Mouse (Mus musculus) embryo, embryonic 11.5 days (tissue): ENCODE results near the gene Ralgds.
"Not testable (repeated sequence)": the region's sequence is repeated elsewhere in the genome, so short reads cannot be mapped to it uniquely, and the experiment has no call there.

Experiments
- DNase-seq: peaks from one replicate; pipeline ENCODE4 v3.0.0-alpha.2; 2012; ENCODE audit warnings: low read depth, low spot score

The Ralgds gene

DNA sequence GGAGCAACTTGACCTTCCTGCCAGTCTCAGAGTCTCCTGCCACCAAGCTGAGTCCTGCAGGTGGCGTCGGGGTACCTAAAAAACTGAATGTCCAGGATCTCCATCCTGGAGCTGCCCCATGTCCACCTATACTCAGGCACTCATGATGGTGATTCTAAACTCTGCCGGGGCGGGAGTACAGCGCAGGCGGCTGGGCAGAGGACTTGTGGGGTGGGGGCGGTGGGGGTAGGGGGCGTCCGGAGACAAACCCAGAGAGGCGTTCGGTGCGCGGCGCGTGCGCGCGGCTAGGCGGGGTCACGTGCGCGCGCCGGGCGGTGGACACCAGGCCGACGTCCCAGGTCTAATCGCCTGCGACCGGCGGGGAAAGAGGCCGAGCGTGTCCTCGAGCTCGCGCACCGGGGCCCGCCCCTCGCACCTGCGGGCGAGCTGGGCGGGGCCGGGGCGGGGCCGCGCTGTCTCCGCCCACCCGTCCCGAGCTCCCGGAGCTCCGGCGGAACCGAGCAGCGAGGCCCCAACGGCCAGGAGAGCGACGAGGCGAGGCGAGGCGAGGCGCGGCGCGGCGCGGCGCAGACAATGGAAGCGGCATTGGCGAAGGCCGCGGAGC, at the start of gene Ralgds:
TSS of gene Ralgds (plus strand) at position 328 of the 604 bp plus-strand sequence.
- DNase-seq: no peak

DNA sequence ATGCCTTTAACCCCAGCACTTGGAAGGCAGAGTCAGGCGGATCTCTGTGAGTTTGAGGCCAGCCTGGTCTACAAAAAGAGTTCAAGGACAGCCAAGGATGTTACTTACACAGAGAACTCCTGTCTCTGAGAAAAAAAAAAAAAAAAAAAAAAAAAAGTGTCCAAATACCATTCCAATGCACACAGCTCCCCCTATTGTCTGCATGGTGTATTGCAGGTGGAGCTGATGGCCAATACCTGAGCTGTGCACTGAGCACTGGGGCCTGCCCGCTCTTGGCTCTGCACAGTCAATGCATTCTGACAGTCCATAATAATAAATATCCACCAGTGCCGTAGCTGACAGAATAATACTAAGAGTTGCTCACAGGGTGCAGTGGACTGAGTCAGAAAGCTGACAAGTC, 49.0 kb upstream of the Ralgds start:
- DNase-seq: peak; percentile 26

DNA sequence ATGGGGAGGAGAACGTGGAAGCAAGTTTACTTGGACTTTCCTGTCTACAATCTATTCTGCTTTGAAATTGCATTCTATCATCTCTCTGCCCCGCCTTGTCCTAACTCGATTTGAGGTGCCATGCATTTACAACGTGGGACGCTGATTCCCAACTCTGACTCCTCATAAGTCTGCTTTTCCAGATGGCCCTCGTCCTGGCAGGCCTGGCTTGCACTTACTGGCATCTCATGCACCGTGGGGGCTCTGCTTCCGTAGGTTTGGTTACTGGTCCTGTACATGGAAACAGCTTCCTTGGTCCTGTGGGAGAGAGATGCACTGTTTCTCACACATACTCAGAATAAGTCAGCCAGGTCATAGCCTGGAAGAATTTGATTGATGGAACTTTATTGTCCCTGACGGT, 48.0 kb upstream of the Ralgds start:
- no peak for DNase-seq

DNA sequence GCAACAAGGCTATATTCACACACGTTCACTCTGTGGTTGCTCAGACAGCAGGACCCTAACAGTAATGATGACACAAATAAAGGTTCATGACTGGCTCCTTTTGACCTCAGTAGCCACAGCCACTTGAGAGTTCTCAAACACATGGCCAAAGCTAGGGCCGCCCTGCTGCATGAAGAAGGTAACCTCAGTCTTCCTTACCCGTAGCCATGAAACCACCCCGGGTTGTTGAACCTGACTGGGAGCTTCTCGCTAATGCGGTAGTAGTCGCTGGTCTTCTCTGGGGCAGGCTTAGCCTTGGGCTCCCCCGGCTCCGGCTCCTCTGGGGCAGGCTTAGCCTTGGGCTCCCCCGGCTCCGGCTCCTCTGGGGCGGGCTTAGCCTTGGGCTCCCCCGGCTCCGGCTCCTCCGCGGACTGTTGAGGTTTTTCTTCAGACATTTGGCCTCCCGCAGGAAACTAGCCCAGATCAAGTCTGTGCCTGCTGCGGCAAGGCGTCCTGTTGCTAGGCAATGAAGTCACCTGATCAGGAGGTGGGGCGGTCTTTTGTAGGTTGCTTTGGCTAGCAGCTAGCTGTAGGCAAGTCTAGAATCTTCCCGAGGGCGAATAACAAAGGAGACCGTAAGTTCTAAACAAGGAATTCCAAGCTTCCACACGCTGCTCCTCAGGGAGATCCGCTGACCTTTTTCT, 46.9 kb upstream of the Ralgds start, which contains the start of gene 1700007K13Rik:
TSS of gene 1700007K13Rik (minus strand) at position 497 of the 683 bp plus-strand sequence.
- peak; percentile 51 for DNase-seq

DNA sequence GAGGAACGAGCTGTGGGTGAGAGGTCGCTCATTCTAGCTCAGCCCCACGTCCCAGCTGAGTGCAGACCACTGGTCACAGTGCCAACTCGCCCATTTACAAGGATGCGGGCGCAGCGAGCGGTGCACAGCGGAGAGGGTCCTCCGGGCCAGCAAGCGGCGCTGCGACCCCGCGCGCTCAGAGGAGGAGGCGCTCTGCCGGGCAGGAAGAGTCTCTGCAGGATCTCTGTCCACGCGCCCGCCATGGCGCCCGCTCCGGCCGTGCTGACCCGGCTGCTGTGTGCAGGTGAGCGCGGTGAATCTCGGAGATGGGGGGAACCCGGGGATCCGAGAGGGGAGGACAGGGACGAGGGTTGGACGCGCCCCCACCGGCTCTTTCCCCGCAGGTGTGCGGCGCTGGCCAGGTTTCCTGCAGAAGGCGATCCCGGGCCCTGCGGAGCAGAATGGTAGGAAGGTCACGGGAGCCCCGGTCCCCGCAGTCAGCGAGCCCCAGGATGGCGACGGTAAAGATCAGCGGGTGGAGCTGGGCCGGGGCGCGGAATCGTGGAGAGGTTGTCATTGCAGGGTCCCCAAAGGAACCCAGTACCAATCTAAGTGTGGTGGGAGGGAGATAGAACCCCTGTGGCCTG, 45.0 kb upstream of the Ralgds start, which contains the start of gene Mrps2:
TSS of gene Mrps2 (plus strand) at position 207 of the 626 bp plus-strand sequence.
- peak; percentile 82 for DNase-seq

DNA sequence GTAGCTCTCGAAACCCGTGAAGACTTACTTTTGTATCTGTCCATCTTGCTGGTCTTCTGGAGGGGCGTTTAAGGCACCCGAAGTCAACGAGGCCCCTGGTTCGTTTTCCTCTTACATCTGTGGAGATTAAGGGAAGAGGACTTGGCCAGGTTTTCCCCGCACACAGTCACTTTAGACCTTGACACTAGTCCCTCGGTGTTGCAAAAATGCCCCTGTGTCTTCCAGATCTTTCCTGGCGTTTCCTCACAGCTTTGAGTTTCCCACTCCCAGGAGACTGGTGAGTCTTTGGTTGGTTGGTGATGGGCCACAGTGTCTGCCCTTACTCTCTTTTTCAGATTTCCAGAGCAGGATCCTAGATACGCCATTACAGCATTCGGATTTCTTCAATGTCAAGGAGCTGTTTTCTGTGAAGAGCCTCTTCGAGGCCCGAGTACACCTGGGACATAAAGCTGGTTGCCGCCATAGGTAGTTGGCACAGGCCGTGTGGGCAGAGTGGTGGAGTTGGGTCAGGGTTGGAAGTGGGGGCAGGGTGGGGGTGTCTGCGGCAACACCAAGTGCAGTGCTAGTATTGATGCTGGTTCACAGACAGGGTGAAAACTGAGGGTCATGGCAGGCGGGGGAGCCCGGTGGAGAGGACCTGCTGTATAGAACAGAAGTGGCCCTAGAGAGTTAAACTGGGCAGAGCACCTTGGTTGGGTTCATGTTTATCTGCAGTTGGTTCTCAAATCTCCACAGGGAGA, 44.3 kb upstream of the Ralgds start:
- DNase-seq: no peak

DNA sequence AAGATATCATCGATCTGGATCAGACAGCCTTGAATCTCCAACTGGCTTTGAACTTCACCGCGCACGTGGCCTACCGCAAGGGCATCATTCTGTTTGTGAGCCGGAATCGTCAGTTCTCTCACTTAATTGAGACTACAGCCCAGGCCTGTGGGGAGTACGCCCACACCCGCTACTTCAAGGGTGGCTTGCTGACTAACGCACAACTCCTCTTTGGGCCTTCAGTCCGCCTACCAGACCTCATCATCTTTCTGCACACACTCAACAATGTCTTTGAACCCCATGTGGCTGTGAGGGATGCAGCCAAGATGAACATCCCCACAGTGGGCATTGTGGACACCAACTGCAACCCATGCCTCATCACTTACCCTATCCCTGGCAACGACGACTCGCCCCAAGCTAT, 43.5 kb upstream of the Ralgds start:
- DNase-seq: no peak

DNA sequence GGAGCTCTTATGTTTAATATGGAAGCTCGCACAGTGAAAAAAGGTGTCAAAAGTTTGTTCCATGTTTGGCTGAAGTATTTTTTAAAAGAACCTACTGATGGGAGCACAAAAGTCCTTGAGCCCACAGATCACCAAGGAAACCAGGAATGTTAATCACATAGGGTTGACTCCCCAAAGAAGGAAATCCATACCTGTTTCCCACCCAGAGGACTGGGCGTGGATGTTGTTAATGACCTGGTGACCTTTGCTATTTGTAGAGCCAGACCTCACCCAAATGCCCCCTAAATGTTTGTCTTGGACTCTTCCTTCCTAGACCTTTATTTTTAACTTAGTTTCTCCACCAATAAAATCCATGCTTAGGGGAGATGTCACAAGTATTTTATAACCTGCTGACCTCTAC, 42.3 kb upstream of the Ralgds start:
- no peak for DNase-seq

DNA sequence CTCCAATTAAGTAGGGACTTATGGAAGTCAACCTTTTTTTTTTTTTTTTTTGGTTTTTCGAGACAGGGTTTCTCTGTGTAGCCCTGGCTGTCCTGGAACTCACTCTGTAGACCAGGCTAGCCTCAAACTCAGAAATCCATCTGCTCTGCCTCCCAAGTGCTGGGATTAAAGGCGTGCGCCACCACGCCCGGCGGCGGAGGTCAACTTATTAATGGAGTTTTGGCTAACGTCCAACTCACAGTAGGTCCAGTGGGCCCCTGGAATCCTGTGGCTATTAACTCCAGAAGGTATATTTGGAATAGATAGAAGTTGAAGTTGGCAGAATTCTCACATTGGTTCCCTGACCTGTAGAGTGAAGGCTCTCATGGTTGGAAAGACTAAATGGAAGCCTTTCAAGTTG, 40.9 kb upstream of the Ralgds start:
- DNase-seq: not testable (repeated sequence)

DNA sequence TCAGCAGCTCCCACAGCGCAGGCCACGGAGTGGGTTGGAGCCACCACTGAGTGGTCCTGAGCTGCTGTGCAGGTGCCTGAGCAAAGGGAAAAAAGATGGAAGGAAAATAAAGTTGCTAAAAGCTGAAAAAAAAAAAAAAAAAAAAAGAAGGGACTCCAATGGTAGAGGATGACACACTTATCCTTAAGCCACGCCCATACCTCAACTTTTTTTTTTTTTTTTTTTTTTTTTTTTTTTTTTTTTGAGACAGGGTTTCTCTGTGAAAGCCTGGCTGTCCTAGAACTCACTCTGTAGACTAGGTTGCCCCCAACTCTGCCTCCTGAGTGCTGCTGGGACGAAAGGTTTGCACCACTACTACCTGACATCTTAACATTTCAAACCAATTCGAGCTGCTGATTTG, 34.9 kb upstream of the Ralgds start:
- DNase-seq: not testable (repeated sequence)

DNA sequence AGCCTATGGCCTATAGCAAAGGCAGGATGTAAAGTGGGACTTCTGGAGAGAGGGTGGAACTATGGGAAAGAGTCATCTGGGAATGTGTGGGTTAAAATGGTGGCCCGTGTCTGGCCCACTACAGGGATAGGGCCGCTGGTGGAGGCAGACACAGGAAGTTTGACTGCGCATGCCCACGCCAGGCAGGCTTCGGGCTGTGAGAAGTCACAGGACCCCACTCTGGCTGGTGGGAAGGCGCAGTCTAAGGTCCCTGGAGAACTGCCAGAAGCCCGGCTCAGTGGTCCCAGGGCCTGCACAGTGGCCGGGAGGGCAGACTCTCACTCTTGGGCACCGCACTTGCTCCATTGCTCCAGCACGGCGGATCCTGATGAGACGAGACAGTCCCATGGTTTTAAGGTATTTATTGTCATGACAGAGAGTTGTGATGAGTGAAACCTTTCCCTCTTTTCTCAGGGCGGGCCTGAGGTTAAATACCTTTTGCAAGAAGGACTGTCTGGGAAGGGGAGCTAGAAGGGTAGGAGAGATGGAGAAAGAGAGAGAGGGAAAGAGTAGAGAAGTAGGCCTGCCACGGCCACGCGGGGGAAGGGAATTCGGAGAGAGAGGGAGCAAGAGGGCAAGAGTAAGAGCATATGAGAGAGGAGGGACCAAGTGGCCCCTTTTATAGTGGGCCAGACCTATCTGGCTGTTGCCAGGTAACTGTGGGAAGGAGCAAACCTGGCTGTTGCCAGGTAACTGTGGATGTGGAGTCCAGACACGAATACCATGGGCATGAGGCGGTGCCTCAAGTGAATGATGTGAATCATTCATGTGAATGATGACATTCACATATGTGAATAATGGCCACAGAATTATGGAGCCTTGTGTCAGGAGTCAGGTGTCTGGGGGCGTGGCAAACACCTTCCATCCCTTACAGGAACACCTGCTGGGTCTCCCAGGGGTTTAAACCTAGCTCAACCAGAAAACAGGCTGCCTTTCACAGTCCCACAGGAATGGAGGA, 33.4 kb upstream of the Ralgds start:
- no peak for DNase-seq

DNA sequence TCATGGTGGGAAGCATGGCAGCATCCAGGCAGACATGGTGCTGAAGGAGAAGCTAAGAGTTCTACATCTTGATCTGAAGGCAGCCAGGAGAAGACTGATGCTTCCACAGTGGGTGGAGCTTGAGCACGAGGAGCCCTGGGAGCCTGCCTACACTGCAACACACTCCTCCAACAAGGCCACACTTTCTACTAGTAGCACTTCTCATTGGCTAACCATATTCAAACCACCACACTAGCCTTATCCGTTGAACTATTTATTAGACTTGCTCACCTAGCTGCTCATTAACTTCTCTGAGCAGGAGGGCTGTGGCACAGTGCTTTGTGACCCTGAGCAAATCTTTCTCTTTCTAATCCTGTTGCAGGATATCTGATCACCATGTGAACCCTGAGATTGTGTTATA, 29.1 kb upstream of the Ralgds start:
- DNase-seq: no peak

DNA sequence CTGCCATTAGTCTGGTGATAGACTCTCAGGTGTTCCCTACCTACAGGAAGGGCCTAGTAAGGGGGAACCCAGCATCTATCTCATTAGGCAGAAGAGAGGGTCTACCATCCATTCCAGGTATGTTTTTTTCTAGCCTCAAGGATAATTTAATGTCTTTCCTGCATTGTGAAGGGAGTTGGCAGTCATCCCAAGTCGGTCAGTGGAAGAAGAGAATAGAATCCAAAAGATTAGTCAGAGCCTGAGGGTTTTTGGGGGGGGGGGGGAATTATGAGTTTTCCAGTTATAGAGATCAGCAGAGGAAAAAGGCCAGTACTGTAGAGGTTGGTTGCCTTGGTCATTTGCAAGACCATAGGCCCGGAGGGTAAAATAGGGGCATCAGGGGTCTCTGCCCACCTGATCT, 18.4 kb upstream of the Ralgds start:
- no peak for DNase-seq

DNA sequence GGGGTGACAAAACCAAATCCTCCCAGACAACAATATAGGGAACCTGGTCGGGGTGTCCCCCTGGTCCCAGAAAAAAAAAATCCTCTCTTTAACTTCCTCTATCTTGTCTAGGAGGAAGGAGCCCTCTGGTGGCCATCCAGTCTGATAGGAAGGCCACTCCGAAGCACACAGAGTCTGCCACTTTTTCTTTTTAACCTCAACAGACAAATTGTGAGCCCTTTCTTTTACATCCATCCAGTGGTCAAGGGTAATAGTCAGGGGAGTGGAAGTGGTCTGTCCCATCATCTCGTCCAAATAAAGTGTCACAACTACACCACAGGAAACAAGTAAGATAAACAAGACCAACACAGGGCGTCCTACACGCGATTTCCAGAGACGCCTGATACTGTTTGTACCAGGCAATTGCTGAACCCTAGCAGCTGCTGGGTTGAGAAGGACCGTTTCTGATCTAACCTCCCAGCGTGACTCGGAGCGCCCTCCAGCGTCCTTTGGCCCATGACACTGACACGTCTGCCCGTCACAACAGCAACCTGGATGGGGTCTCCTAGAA, 17.6 kb upstream of the Ralgds start:
- no peak for DNase-seq

DNA sequence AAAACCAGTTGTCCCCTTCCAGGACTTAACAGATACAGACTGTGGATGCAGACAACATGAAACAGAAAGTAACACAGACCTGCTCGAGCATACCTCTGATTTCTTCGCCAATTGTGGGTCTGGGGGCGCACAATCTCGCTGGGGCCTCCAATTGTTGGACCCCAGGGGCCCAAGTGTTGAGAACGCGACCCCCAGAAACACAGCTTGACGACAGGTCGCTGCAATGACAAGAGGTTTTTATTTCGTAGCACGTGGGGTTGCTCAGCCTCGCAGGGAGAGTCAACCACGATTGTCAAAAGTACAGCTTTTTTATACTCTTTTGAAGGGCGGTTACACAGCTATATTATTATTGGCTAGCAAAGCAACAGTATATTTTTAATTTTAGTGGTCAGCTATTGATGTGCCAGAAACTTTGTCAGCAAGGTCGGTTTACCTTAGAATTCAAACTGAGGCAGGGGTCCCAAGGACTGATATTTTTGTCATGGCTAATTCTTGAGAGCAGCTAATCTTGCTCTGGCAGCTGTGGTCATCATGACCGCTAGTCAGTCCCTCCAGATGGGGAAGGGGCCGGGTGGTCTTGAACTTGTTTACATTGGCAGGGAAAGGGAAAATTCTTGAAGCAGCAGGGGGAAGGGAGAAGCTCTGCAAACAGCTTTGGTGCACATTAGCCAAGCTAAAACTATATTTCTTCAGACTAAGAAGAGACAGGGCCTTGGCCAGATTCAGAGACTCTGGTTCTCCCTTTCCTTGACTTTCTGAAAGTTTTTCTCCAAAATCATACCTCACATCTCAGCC, 16.9 kb upstream of the Ralgds start:
- DNase-seq: no peak

DNA sequence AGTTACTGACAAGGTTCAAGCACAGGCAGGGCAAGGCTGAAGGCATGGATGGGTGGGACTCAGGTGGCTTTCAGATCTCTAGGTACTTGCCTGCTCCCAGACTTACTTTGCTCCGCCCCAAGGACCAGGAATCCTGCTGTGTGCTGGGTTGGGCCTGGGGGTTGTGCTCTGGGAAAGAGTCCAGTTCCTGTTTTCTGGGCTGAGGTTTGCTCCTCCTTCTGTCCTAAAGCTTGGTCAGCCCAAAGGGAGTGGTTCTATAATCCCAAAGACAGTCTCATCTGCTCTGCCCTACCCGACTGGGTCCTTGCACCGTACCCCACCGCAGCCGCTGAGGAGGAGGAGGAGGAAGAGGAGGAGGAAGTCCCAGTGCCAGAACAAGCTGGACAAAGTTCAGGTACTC, 16.3 kb upstream of the Ralgds start, which contains the start of gene Gbgt1:
TSS of gene Gbgt1 (plus strand) at position 221 of the 400 bp plus-strand sequence.
- no peak for DNase-seq

DNA sequence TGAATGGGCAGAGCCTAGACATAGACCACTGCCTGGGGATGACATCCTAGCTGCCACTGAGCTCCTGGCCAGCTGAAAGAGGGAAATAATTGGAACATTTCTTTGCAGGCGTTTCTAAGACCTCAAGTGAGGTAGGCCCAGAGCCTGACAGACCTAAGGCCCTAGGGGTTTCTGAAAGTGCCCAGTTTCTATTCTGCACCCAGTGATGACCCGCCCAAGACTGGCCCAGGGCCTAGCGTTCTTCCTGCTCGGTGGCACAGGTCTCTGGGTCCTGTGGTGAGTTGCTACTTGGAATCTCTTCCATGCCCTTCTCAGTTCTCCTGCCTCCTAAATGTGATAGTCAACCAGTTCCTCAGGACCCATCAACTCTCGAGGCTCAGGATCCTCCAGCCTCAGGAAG, 15.4 kb upstream of the Ralgds start:
- no peak for DNase-seq

DNA sequence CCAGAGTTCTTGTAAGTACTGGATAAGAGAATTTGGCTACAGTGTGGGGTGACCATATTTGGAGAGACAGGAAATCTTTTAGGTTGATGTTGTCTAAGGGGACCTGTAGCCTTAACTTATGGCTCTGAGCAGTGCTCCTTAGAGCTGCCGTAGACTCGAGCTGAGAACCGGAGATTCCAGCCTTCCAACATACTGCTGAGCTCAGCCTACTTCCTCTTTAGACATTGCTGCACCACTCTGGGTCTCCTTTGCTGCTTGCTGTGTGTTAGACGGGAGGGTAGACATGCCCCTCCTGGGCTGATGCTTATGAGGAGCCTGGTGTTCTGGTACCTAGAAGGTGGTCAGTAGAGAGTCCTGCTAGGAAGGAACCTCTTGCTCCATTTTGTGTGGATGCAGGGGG, 14.5 kb upstream of the Ralgds start:
- DNase-seq: no peak

DNA sequence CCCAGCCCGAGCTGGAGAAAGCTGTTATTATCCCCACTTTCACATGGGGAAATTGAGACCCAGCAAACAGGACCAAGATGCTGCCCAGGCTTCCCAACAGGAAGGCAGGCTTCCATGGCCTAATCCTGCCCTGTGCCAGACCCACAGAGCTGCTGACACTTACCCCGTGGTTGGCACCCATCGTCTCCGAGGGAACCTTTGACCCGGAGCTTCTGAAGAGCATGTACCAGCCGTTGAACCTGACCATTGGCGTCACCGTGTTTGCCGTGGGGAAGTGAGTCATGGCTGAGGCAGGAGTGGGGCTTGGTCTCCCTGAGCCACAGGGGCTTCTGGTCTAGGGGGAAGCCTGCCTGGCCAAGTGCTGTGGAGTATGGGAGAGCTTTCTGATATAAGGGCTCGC, 9.9 kb upstream of the Ralgds start:
- DNase-seq: no peak

DNA sequence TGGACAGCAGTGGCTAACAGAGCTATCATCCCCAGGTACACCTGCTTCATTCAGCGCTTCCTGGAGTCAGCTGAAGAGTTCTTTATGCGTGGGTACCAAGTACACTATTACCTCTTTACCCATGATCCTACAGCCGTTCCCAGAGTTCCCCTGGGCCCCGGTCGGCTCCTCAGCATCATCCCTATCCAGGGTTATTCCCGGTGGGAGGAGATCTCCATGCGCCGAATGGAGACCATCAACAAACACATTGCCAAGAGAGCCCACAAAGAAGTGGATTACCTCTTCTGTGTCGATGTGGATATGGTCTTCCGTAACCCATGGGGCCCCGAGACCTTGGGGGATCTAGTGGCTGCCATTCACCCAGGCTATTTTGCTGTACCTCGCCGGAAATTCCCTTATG, 8.2 kb upstream of the Ralgds start:
- DNase-seq: no peak
